In genomic region chr6:71237031-71237431, GRCm38 (mm10) we compare ENCODE assay signal across 22 mouse cellular contexts. TPM values are rescaled to one million over a fixed set of nuclear protein-coding genes. Genes with fewer than 3 reads are reported as not detected.
A peak's percentile ranks its signal among the peaks of the same experiment; 100 is the strongest.
DNase-seq lines count a peak whose midpoint lies in the region; ATAC-seq and TF ChIP-seq lines count a peak whose summit lies in the region.
"Had no signal": no experiment of that assay in that cellular context is flagged by ENCODE, and none has a peak within 500 bp of the region (broad histone marks: within the 10 kb centered on the region; RNA-seq: fewer than 3 reads in every experiment).

No protein-coding gene starts in this region.

- TF ChIP-seq POLR2A in small intestine, adult 2 months (IDR thresholded peaks at IDR 0.05; ENCODE audit: low read depth, low read length), result no peak

- H3K4me1 ChIP-seq in kidney, embryonic 16.5 days (ENCODE audit: insufficient read depth, low read length), result no peaks in the 10 kb centered on the region; the same call in 1 of the 2 replicates
- H3K4me1 ChIP-seq in intestine, embryonic 14.5 days (replicated peaks; ENCODE audit: control insufficient read depth, insufficient read depth, low read length), result no peaks in the 10 kb centered on the region
- H3K4me1 ChIP-seq in small intestine, adult 2 months (ENCODE audit: control insufficient read depth, insufficient read depth, insufficient read length, low read length), result peaks cover 17% of the 10 kb centered on the region; the same call in 1 of the 2 replicates
- H3K4me1 ChIP-seq: embryonic facial prominence, embryonic 10.5 days; limb, embryonic 15.5 days; midbrain, embryonic 10.5 days; neural tube, embryonic 13.5 days had no signal

- no peak overlapping the region for H3K4me2 ChIP-seq in kidney, embryonic 16.5 days (replicated peaks; ENCODE audit: low read depth, low read length)
- no peak overlapping the region for H3K4me2 ChIP-seq in intestine, embryonic 14.5 days (ENCODE audit: low read length)
- H3K4me2 ChIP-seq: limb, embryonic 15.5 days; neural tube, embryonic 13.5 days had no signal

- H3K27ac ChIP-seq in kidney, embryonic 16.5 days (ENCODE audit: low read length), result no peak overlapping the region
- no peak overlapping the region for H3K27ac ChIP-seq in intestine, embryonic 14.5 days (ENCODE audit: low read depth)
- peak overlapping the region; percentile 71 for H3K27ac ChIP-seq in small intestine, adult 2 months (ENCODE audit: insufficient read depth, low read depth, low read length)
- H3K27ac ChIP-seq: embryonic facial prominence, embryonic 10.5 days; heart, embryonic 10.5 days; limb, embryonic 15.5 days; midbrain, embryonic 10.5 days; neural tube, embryonic 13.5 days had no signal

- 72% methylated on average over 6 of the region's 6 CpGs for WGBS in kidney, embryonic 16.5 days
- WGBS in intestine, embryonic 14.5 days, result 71% methylated on average over 6 of the region's 6 CpGs
- WGBS in small intestine, adult 2 months, result 25% methylated on average over 6 of the region's 6 CpGs

- no peaks in the 10 kb centered on the region for H3K9me3 ChIP-seq in kidney, embryonic 16.5 days (ENCODE audit: low read length)
- no peaks in the 10 kb centered on the region for H3K9me3 ChIP-seq in intestine, embryonic 14.5 days (ENCODE audit: control insufficient read depth, low read length)
- H3K9me3 ChIP-seq: embryonic facial prominence, embryonic 10.5 days; heart, embryonic 10.5 days; limb, embryonic 15.5 days; midbrain, embryonic 10.5 days; neural tube, embryonic 13.5 days had no signal

- TF ChIP-seq CTCF in small intestine, adult 2 months (IDR thresholded peaks at IDR 0.05; ENCODE audit: extremely low read depth, insufficient read length, insufficient replicate concordance, low read depth, low read length), result no peak

- H3K4me3 ChIP-seq in kidney, embryonic 16.5 days (ENCODE audit: low read length), result no peak overlapping the region
- H3K4me3 ChIP-seq in intestine, embryonic 14.5 days (ENCODE audit: low read depth, low read length), result no peak overlapping the region
- H3K4me3 ChIP-seq in small intestine, adult 2 months (ENCODE audit: low read depth, low read length), result no peak overlapping the region
- H3K4me3 ChIP-seq: embryonic facial prominence, embryonic 10.5 days; erythroblast, embryonic 14.5 days; heart, embryonic 10.5 days; limb, embryonic 15.5 days; midbrain, embryonic 10.5 days; neural tube, embryonic 13.5 days had no signal

- H3K27me3 ChIP-seq in kidney, embryonic 16.5 days (ENCODE audit: insufficient read depth, low read length), result no peaks in the 10 kb centered on the region
- H3K27me3 ChIP-seq in intestine, embryonic 14.5 days (replicated peaks; ENCODE audit: control insufficient read depth, insufficient read depth, low read length), result no peaks in the 10 kb centered on the region
- H3K27me3 ChIP-seq in small intestine, adult 2 months (ENCODE audit: control insufficient read depth, insufficient read depth, low read length), result no peaks in the 10 kb centered on the region
- H3K27me3 ChIP-seq: limb, embryonic 15.5 days; neural tube, embryonic 13.5 days had no signal

- ATAC-seq in kidney, embryonic 16.5 days (ENCODE audit: low FRiP score, low TSS enrichment), result no peak
- peak; percentile 41; the same call in 1 of the 2 replicates for ATAC-seq in intestine, embryonic 14.5 days (replicated peaks; ENCODE audit: low FRiP score, low TSS enrichment, low read depth)

- no peaks in the 10 kb centered on the region for H3K36me3 ChIP-seq in kidney, embryonic 16.5 days (ENCODE audit: insufficient read depth, low read length)
- no peaks in the 10 kb centered on the region for H3K36me3 ChIP-seq in intestine, embryonic 14.5 days (ENCODE audit: control insufficient read depth, insufficient read depth, low read length)
- H3K36me3 ChIP-seq in small intestine, adult 2 months (ENCODE audit: control insufficient read depth, insufficient read depth, low read length), result no peaks in the 10 kb centered on the region
- H3K36me3 ChIP-seq: embryonic facial prominence, embryonic 10.5 days; limb, embryonic 15.5 days; midbrain, embryonic 10.5 days; neural tube, embryonic 13.5 days had no signal

- no peak overlapping the region for H3K9ac ChIP-seq in kidney, embryonic 16.5 days (replicated peaks; ENCODE audit: low read length)
- H3K9ac ChIP-seq in intestine, embryonic 14.5 days (ENCODE audit: low read length), result no peak overlapping the region
- H3K9ac ChIP-seq: limb, embryonic 15.5 days; neural tube, embryonic 13.5 days had no signal

- DNase-seq in kidney, adult 9 months, result peak; percentile 67
- no peak for DNase-seq in intestine, embryonic 14.5 days (ENCODE audit: low spot score)
- DNase-seq in kidney, postnatal 36 days, result peak; percentile 50 to 52
- no peak for DNase-seq in gastrocnemius, postnatal 25 days
- DNase-seq in heart, adult 18-20 months, result no peak
- DNase-seq: cerebellum, adult 11 months; cerebellum, postnatal 36 days; heart, postnatal 14 days; layer of hippocampus, adult 9-11 months; retina, postnatal 1 day; thymus, postnatal 36 days had no signal

RNA-seq across cellular contexts. Expression of gene Krcc1, which starts 34.4 kb away (rescaled TPM):
- polyA plus RNA-seq in kidney, embryonic 16.5 days (2015; fragmentation: Nextera tagmentation; extraction: Ambion mirVana), result 52.9 and 58.4 TPM in 2 replicates
- polyA plus RNA-seq in intestine, embryonic 14.5 days (2014; fragmentation: Nextera tagmentation; extraction: Ambion mirVana), result 49.6 and 55.7 TPM in 2 replicates
- polyA plus RNA-seq in small intestine, adult 2 months (2012; rRNA removed), result 2.7 and 6.9 TPM in 2 replicates
- total RNA-seq in gastrocnemius, postnatal 25 days (2021), result 10 to 100 TPM; 23.2 to 27.4 TPM
- 10 to 100 TPM; 60.6 to 63.9 TPM for total RNA-seq in heart, adult 18-20 months (2021)

RNA-seq across cellular contexts. Expression of gene Fabp1, which starts 37.4 kb away (rescaled TPM):
- polyA plus RNA-seq in kidney, embryonic 16.5 days (2015; fragmentation: Nextera tagmentation; extraction: Ambion mirVana), result 1.6 and 2.7 TPM in 2 replicates
- 97.8 and 153 TPM in 2 replicates for polyA plus RNA-seq in intestine, embryonic 14.5 days (2014; fragmentation: Nextera tagmentation; extraction: Ambion mirVana)
- 100 and 118 TPM in 2 replicates for polyA plus RNA-seq in small intestine, adult 2 months (2012; rRNA removed)
- total RNA-seq in gastrocnemius, postnatal 25 days (2021), result not detected
- not detected for total RNA-seq in heart, adult 18-20 months (2021)
- total RNA-seq: heart, postnatal 14 days; left cerebral cortex, postnatal 14 days; monocyte, adult 5-6 weeks had no signal
- polyA plus RNA-seq: C2C12; embryonic facial prominence, embryonic 10.5 days; midbrain, embryonic 10.5 days had no signal

Comparison
In these comparisons a context has a peak if more than half of its experiments do, and no peak if none do; other contexts are left out.
1. DNase-seq: peak in kidney, adult 9 months (single experiment) and kidney, postnatal 36 days (2 of 2); none in intestine, embryonic 14.5 days (single experiment), gastrocnemius, postnatal 25 days (single experiment) and heart, adult 18-20 months (0 of 2).
2. RNA of gene Fabp1, which starts 37.4 kb away (polyA plus RNA-seq): 97.8 to 153 TPM in intestine, embryonic 14.5 days and 100 to 118 TPM in small intestine, adult 2 months; 1.6 to 2.7 TPM in kidney, embryonic 16.5 days; every median in the first group is over 10 times any median in the second.